Mouse (Mus musculus) midbrain, embryonic 15.5 days (tissue): ENCODE measurements around the gene C2cd2. TPM values are rescaled to one million over a fixed set of nuclear protein-coding genes. Genes with fewer than 3 reads are reported as not detected.
"Not testable (repeated sequence)": the region's sequence is repeated elsewhere in the genome, so short reads cannot be mapped to it uniquely, and the experiment has no call there.

Experiments
- ATAC-seq: fragments of 200-750 bp; cut with Nextera tagmentation; replicated peaks from 2 replicates; pipeline ENCODE4 v1.8.0; 2017; ENCODE audit warnings: moderate TSS enrichment
- H3K27ac ChIP-seq: fragments of 300-500 bp; sonication (generic); 2 replicates; pipeline ENCODE4 v1.5.1; 2015; ENCODE audit warnings: mild to moderate bottlenecking, inconsistent platforms
- H3K27me3 ChIP-seq: fragments of 300-500 bp; sonication (generic); replicated peaks from 2 replicates; pipeline ENCODE4 v1.6.1; 2015; ENCODE audit warnings: inconsistent platforms
- H3K36me3 ChIP-seq: fragments of 300-500 bp; sonication (generic); replicated peaks from 2 replicates; pipeline ENCODE4 v1.6.1; 2015; ENCODE audit warnings: inconsistent platforms
- H3K4me1 ChIP-seq: fragments of 300-500 bp; sonication (generic); 2 replicates; pipeline ENCODE4 v1.6.1; 2015; ENCODE audit warnings: inconsistent platforms
- H3K4me2 ChIP-seq: fragments of 300-500 bp; sonication (generic); 2 replicates; pipeline ENCODE4 v1.6.1; 2015; ENCODE audit warnings: inconsistent platforms, mild to moderate bottlenecking, moderate library complexity
- H3K4me3 ChIP-seq: fragments of 300-500 bp; sonication (generic); 2 replicates; pipeline ENCODE4 v1.5.1; 2015; ENCODE audit warnings: mild to moderate bottlenecking, inconsistent platforms
- H3K9ac ChIP-seq: fragments of 300-500 bp; sonication (generic); 2 replicates; pipeline ENCODE4 v1.6.1; 2015; ENCODE audit warnings: mild to moderate bottlenecking, inconsistent platforms
- H3K9me3 ChIP-seq: fragments of 300-500 bp; sonication (generic); 2 replicates; pipeline ENCODE4 v1.6.1; 2016; ENCODE audit warnings: inconsistent platforms
- WGBS: fragments of 180-500 bp; shearing (Covaris S2); methylation state at CpG from one replicate; pipeline ENCODE4 v1.1.7; 2015; ENCODE audit warnings: mixed read lengths; 5-methylcytosine and 5-hydroxymethylcytosine counted together
- polyA plus RNA-seq: library from polyadenylated mRNA; unstranded; fragments of >200 nt; fragmentation: Nextera tagmentation; extraction: Ambion mirVana; gene quantifications from 2 replicates; pipeline ENCODE4 v1.2.1, GENCODE M21; 2015

C2cd2 gene
- polyA plus RNA-seq = 16.1 and 17.8 TPM in 2 replicates

- Histone ChIP-seq H3K36me3 (no peaks in the 10 kb centered on the region), H3K4me1 (peaks cover 18% of the 10 kb centered on the region), H3K4me3 (peak within 1 kb of the TSS; percentile 77), H3K9ac (peak within 1 kb of the TSS; percentile 77), H3K9me3 (no peaks in the 10 kb centered on the region), H3K4me2 (peak within 1 kb of the TSS; percentile 86), H3K27me3 (no peaks in the 10 kb centered on the region), H3K27ac (peak within 1 kb of the TSS; percentile 99)
- under 1% methylated on average over 78 of the region's 78 CpGs for WGBS
- peak; percentile 99 for ATAC-seq
Measured at GRCm38 (mm10) chr16:97962151-97962948, at the start of gene C2cd2, which contains the start of gene Zbtb21. Gene C2cd2, minus strand, starts transcription at chr16:97962598. Gene Zbtb21, minus strand, starts transcription at chr16:97962622.

- H3K27me3 ChIP-seq, H3K36me3 ChIP-seq, H3K9me3 ChIP-seq: not testable (repeated sequence)
- Histone ChIP-seq H3K27ac (peak overlapping the region; percentile 65; the same call in 1 of the 2 replicates), H3K4me2 (peak overlapping the region; percentile 88), H3K9ac (peak overlapping the region; percentile 49), H3K4me3 (peak overlapping the region; percentile 61), H3K4me1 (peaks cover 16% of the 10 kb centered on the region)
- WGBS = 0% methylated on average over 8 of the region's 8 CpGs
- peak; percentile 85; the same call in 1 of the 2 replicates for ATAC-seq
Measured at GRCm38 (mm10) chr16:97997383-97997731, 35.0 kb upstream of the C2cd2 start.

GRCm38 (mm10) chr16:97996616-97997382 lies 34.4 kb upstream of the C2cd2 start, which contains the start of gene B230307C23Rik:
Gene B230307C23Rik, plus strand, starts transcription at chr16:97997315.
- no peaks in the 10 kb centered on the region for H3K27me3 ChIP-seq
- 2% methylated on average over 22 of the region's 22 CpGs for WGBS
- no peaks in the 10 kb centered on the region for H3K36me3 ChIP-seq
- H3K4me3 ChIP-seq = peak within 1 kb of the TSS; percentile 61
- ATAC-seq = peak; percentile 99
- peaks cover 16% of the 10 kb centered on the region for H3K4me1 ChIP-seq
- H3K9ac ChIP-seq = peak within 1 kb of the TSS; percentile 49
- H3K4me2 ChIP-seq = peak within 1 kb of the TSS; percentile 88
- 0 out of 2 replicates have a peak, but pooled peaks cover under 1% of the 10 kb centered on the region for H3K9me3 ChIP-seq
- peak within 1 kb of the TSS; percentile 65 for H3K27ac ChIP-seq

- Histone ChIP-seq H3K4me3 (peak overlapping the region; percentile 61), H3K4me1 (peaks cover 16% of the 10 kb centered on the region), H3K27me3 (no peaks in the 10 kb centered on the region), H3K9ac (peak overlapping the region; percentile 49; the same call in 1 of the 2 replicates), H3K27ac (no peak overlapping the region), H3K4me2 (peak overlapping the region; percentile 88), H3K9me3 (no peaks in the 10 kb centered on the region), H3K36me3 (no peaks in the 10 kb centered on the region)
- 13% methylated on average over 1 of the region's 1 CpGs for WGBS
- no peak for ATAC-seq
Measured at GRCm38 (mm10) chr16:97995849-97996615, 33.6 kb upstream of the C2cd2 start.

GRCm38 (mm10) chr16:97992477-97992876 lies 30.1 kb upstream of the C2cd2 start:
- H3K36me3 ChIP-seq, H3K27ac ChIP-seq, H3K9ac ChIP-seq, ATAC-seq, H3K4me3 ChIP-seq, H3K27me3 ChIP-seq, H3K9me3 ChIP-seq, H3K4me1 ChIP-seq, H3K4me2 ChIP-seq: not testable (repeated sequence)
- WGBS = 84% methylated on average over 3 of the region's 3 CpGs

GRCm38 (mm10) chr16:97991517-97991916 lies 29.1 kb upstream of the C2cd2 start:
- H3K36me3 ChIP-seq = no peaks in the 10 kb centered on the region
- H3K4me3 ChIP-seq = no peak overlapping the region
- ATAC-seq = no peak
- H3K9ac ChIP-seq = no peak overlapping the region
- H3K27ac ChIP-seq = no peak overlapping the region
- H3K4me2 ChIP-seq = no peak overlapping the region
- WGBS = 74% methylated on average over 2 of the region's 2 CpGs
- peaks cover 5% of the 10 kb centered on the region for H3K4me1 ChIP-seq
- no peaks in the 10 kb centered on the region for H3K27me3 ChIP-seq
- H3K9me3 ChIP-seq = no peaks in the 10 kb centered on the region

GRCm38 (mm10) chr16:97984589-97984988 lies 22.2 kb upstream of the C2cd2 start:
- Histone ChIP-seq H3K27me3 (no peaks in the 10 kb centered on the region), H3K36me3 (no peaks in the 10 kb centered on the region), H3K27ac (no peak overlapping the region), H3K4me2 (no peak overlapping the region), H3K4me1 (no peaks in the 10 kb centered on the region), H3K4me3 (no peak overlapping the region), H3K9ac (no peak overlapping the region), H3K9me3 (no peaks in the 10 kb centered on the region)
- ATAC-seq = no peak
- WGBS = 57% methylated on average over 5 of the region's 5 CpGs

- H3K4me3 ChIP-seq = no peak overlapping the region
- no peak for ATAC-seq
- H3K9me3 ChIP-seq = no peaks in the 10 kb centered on the region
- WGBS = 93% methylated on average over 1 of the region's 1 CpGs
- H3K36me3 ChIP-seq = no peaks in the 10 kb centered on the region
- H3K4me2 ChIP-seq = no peak overlapping the region
- H3K9ac ChIP-seq = no peak overlapping the region
- H3K4me1 ChIP-seq = no peaks in the 10 kb centered on the region
- H3K27me3 ChIP-seq = no peaks in the 10 kb centered on the region
- no peak overlapping the region for H3K27ac ChIP-seq
Measured at GRCm38 (mm10) chr16:97981362-97981761, 19.0 kb upstream of the C2cd2 start.

GRCm38 (mm10) chr16:97977722-97978121 lies 15.3 kb upstream of the C2cd2 start:
- ATAC-seq = no peak
- Histone ChIP-seq H3K4me1 (no peaks in the 10 kb centered on the region), H3K4me3 (no peak overlapping the region), H3K9ac (no peak overlapping the region), H3K27ac (no peak overlapping the region), H3K36me3 (no peaks in the 10 kb centered on the region), H3K27me3 (no peaks in the 10 kb centered on the region), H3K4me2 (no peak overlapping the region), H3K9me3 (no peaks in the 10 kb centered on the region)
- 86% methylated on average over 3 of the region's 3 CpGs for WGBS

- H3K4me2 ChIP-seq = no peak overlapping the region
- no peaks in the 10 kb centered on the region for H3K4me1 ChIP-seq
- H3K9ac ChIP-seq = no peak overlapping the region
- no peaks in the 10 kb centered on the region for H3K36me3 ChIP-seq
- 92% methylated on average over 1 of the region's 1 CpGs for WGBS
- no peak for ATAC-seq
- no peaks in the 10 kb centered on the region for H3K9me3 ChIP-seq
- H3K27ac ChIP-seq = no peak overlapping the region
- H3K4me3 ChIP-seq = no peak overlapping the region
- H3K27me3 ChIP-seq = no peaks in the 10 kb centered on the region
Measured at GRCm38 (mm10) chr16:97977277-97977676, 14.9 kb upstream of the C2cd2 start.

- ATAC-seq = no peak
- H3K4me2 ChIP-seq = no peak overlapping the region
- 93% methylated on average over 3 of the region's 3 CpGs for WGBS
- no peak overlapping the region for H3K4me3 ChIP-seq
- no peak overlapping the region for H3K9ac ChIP-seq
- no peak overlapping the region for H3K27ac ChIP-seq
- no peaks in the 10 kb centered on the region for H3K36me3 ChIP-seq
- H3K9me3 ChIP-seq = no peaks in the 10 kb centered on the region
- H3K4me1 ChIP-seq = peaks cover 18% of the 10 kb centered on the region
- H3K27me3 ChIP-seq = no peaks in the 10 kb centered on the region
Measured at GRCm38 (mm10) chr16:97963956-97964540, 1.6 kb upstream of the C2cd2 start.
